Mouse (Mus musculus): Measurements from ENCODE around the gene Scml4.

GRCm38 (mm10) chr10:42849081-42849400 lies 11.1 kb upstream of the Scml4 start:
- TF ChIP-seq CTCF (IDR thresholded peaks at IDR 0.05; ENCODE audit: extremely low read depth, insufficient read depth, low read length) (no peak), POLR2A (IDR thresholded peaks at IDR 0.05; ENCODE audit: extremely low read depth, insufficient read depth, low read length) (no peak)

All from cortical plate, adult 2 months (tissue).